Mouse (Mus musculus) ES-CJ7 (cell line): ENCODE measurements around the gene Enpp6.

Experiments used
- DNase-seq: peaks from one replicate; pipeline ENCODE4 v3.0.0; 2011; ENCODE audit warnings: low read depth, low spot score

Gene Enpp6

GRCm38 (mm10) chr8:47061105-47061720 lies 74.5 kb downstream of the Enpp6 start:
- DNase-seq, result no peak

- no peak for DNase-seq
These were observed 80.4 kb downstream of the Enpp6 start for GRCm38 (mm10) chr8:47067121-47067520.

GRCm38 (mm10) chr8:47069634-47070033 lies 82.9 kb downstream of the Enpp6 start:
- no peak for DNase-seq

GRCm38 (mm10) chr8:47072001-47072400 lies 85.3 kb downstream of the Enpp6 start:
- no peak for DNase-seq

- DNase-seq, result no peak
These were observed 89.4 kb downstream of the Enpp6 start for GRCm38 (mm10) chr8:47075941-47076555.

- DNase-seq, result no peak
These were observed 93.3 kb downstream of the Enpp6 start for GRCm38 (mm10) chr8:47080037-47080436.

GRCm38 (mm10) chr8:47082201-47083027 lies 95.7 kb downstream of the Enpp6 start:
- no peak for DNase-seq

GRCm38 (mm10) chr8:47090021-47090420 lies 103.3 kb downstream of the Enpp6 start:
- DNase-seq, result no peak

- DNase-seq, result no peak
These were observed 118.9 kb downstream of the Enpp6 start for GRCm38 (mm10) chr8:47105617-47106016.

- no peak for DNase-seq
These were observed 127.6 kb downstream of the Enpp6 start for GRCm38 (mm10) chr8:47114133-47114796.

- no peak for DNase-seq
These were observed 130.6 kb downstream of the Enpp6 start for GRCm38 (mm10) chr8:47117336-47117735.

GRCm38 (mm10) chr8:47119895-47120294 lies 133.2 kb downstream of the Enpp6 start:
- DNase-seq, result no peak

- no peak for DNase-seq
These were observed 142.2 kb downstream of the Enpp6 start for GRCm38 (mm10) chr8:47128859-47129258.

GRCm38 (mm10) chr8:47133381-47133780 lies 146.7 kb downstream of the Enpp6 start:
- DNase-seq, result no peak

GRCm38 (mm10) chr8:47134736-47135135 lies 148.0 kb downstream of the Enpp6 start:
- no peak for DNase-seq

GRCm38 (mm10) chr8:47135586-47135985 lies 148.9 kb downstream of the Enpp6 start:
- DNase-seq, result no peak

GRCm38 (mm10) chr8:47136047-47136446 lies 149.4 kb downstream of the Enpp6 start:
- no peak for DNase-seq

GRCm38 (mm10) chr8:47145258-47145657 lies 158.6 kb downstream of the Enpp6 start:
- no peak for DNase-seq
